Mouse (Mus musculus): ENCODE results near the gene Hoxa2. TPM values are rescaled to one million over a fixed set of nuclear protein-coding genes. Genes with fewer than 3 reads are reported as not detected.

Hoxa2 gene
- total RNA-seq (2017), result not detected in 2 replicates

DNA sequence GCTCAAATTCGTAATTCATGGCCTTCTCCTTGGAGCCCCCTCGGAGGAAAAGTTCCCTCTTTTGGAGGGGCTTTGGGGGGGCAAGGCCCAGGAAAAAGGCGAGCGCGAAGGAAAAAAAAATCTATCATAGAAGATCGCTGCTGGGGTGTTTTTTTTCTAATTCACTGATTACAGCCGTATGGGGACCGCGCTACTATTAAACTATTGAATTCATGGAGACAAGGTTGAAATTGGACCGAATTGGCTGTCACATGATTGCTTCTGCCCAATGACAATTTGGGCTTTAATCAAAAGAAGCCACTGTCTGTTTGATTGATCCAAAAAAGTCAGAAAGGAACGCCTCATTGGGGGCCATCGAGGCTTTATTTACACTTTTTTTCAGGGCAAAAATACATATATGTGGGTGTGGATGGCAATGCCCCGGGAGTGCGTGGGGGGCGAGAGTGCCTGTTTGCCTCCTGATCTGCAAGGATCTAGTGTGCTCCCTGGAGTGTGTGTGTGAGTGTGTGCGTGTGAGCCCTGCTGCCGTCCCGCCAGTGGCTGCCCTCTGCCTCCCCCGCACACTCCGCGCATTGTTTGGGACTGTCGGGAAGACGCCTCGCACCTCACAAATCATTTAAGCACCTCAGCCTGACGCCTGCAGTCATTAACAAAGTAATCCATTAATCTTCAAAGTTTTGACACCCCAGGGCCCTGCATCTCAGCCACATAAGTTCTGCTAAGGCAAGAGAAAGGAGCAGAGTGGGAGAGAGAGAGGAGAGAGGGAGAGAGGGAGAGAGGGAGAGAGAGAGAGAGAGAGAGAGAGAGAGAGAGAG is at the start of gene Hoxa2:
TSS of gene Hoxa2 (minus strand) at position 206 of the 815 bp plus-strand sequence.
- ATAC-seq (ENCODE audit: extremely low read depth, insufficient number of reproducible peaks, low FRiP score, poor library complexity, severe bottlenecking), result no peak

- ATAC-seq (ENCODE audit: extremely low read depth, insufficient number of reproducible peaks, low FRiP score, poor library complexity, severe bottlenecking), result no peak
These were observed 49.6 kb upstream of the Hoxa2 start for GRCm38 (mm10) chr6:52214271-52214670.

- ATAC-seq (ENCODE audit: extremely low read depth, insufficient number of reproducible peaks, low FRiP score, poor library complexity, severe bottlenecking), result no peak
These were observed 48.7 kb upstream of the Hoxa2 start, which contains the start of the genes Hoxa3 and Gm28308 for GRCm38 (mm10) chr6:52213119-52213986. Gene Hoxa3, minus strand, starts transcription at chr6:52213336. Gene Gm28308, minus strand, starts transcription at chr6:52213339.

GRCm38 (mm10) chr6:52212556-52213118 is 48.0 kb upstream of the Hoxa2 start:
- ATAC-seq (ENCODE audit: extremely low read depth, insufficient number of reproducible peaks, low FRiP score, poor library complexity, severe bottlenecking), result no peak

DNA sequence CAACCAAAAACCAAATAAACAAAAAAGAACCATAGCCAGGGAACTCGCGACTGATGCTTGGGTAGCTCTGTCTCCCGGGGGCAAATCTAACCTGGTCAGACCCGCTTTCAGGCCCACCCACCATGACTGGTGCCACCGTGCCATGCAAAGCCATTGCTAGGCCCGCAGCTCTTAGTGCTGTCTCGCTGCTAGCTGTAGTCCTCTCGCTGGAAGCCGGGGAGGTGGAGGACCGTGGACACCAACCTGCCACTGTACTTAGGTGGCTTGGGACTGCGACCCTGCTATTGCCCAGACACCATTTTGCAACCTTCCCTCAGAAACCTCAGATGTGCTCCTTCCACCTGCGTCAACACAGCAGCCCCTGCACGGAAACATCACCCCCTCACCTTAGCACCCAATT is 47.3 kb upstream of the Hoxa2 start:
- no peak for ATAC-seq (ENCODE audit: extremely low read depth, insufficient number of reproducible peaks, low FRiP score, poor library complexity, severe bottlenecking)

DNA sequence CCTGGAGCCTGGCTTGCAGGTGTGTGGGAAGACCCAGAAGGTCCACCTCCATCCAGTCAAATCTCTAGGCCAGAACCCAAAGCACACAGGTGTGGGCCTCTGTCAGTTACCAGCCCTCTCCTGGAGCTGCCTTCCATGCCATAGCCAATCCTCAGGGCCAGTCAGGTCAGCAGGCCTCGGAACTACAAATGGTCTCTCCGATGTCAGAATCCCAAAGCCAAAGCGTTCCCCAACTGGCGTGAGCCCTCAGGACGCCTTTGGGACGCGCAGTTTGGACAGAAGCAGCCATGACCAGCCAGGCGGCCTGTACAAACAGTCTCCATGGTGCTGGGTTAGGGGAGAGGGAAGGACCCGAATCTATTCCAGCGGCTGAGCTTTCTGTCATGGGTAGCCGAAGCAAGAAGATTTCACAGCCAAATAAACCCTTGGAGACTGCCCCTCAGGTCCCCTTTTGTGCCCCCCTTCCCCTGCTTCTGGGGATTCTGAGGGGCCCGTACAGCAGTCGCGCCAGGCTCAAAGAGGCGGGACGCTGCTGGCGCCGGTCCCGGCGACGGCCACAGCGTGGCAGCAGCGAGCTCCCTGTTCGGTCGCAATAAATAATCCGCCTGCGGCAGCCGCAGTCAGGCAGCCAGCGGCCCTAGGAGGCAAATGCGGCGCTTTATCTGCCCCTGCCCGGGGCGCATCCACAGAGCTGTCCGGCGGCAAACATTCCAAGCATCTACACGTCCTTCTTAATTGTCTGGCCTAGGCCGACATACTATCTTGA is 46.7 kb upstream of the Hoxa2 start:
- peak; percentile 59 for ATAC-seq (ENCODE audit: extremely low read depth, insufficient number of reproducible peaks, low FRiP score, poor library complexity, severe bottlenecking)

GRCm38 (mm10) chr6:52209685-52210046 is 45.0 kb upstream of the Hoxa2 start:
- ATAC-seq (ENCODE audit: extremely low read depth, insufficient number of reproducible peaks, low FRiP score, poor library complexity, severe bottlenecking), result no peak

DNA sequence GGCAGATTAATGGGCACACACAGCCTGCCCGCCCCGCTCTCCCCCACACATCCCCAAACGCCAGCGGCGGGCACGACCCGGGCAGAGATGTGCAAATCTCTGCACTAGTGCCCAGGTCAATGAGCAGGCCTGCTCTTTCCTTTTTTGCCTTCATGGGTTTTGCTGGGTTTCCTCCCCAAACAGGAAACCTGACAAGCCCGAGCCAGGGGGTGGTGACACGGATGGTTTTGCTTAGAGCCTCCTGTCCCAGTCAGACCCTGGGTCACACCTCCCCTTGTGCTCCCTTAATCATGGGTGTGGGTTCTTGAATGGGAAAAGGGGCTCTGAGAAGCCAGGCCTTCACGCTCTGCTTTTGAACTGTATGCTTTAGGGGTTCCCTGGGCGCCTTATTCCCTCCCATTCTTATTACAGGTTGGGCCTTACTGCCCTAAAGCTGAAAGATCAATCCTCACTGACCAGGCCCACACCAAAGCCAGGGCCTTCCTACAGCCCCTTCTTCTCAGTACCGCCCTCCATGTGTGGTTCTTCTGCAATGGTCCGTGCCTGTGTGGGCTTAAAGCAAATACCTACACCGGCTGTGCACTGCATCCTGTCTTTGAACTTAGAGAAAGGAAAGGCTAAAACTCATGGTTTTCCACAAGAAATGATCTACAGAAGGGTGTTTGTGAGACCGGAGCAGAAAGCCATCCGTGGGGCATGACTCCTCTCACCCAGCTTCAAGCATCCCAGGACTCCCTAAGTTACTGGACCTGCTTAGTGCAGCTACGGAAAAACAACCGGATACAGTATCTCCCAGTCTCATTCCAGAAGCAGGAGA is 44.4 kb upstream of the Hoxa2 start:
- ATAC-seq (ENCODE audit: extremely low read depth, insufficient number of reproducible peaks, low FRiP score, poor library complexity, severe bottlenecking), result no peak

GRCm38 (mm10) chr6:52208072-52208867 is 43.6 kb upstream of the Hoxa2 start, which contains the start of gene Hoxa6:
Gene Hoxa6, minus strand, starts transcription at chr6:52208722.
- no peak for ATAC-seq (ENCODE audit: extremely low read depth, insufficient number of reproducible peaks, low FRiP score, poor library complexity, severe bottlenecking)

GRCm38 (mm10) chr6:52207684-52207976 is 43.0 kb upstream of the Hoxa2 start:
- no peak for ATAC-seq (ENCODE audit: extremely low read depth, insufficient number of reproducible peaks, low FRiP score, poor library complexity, severe bottlenecking)

GRCm38 (mm10) chr6:52206882-52207683 is 42.5 kb upstream of the Hoxa2 start:
- no peak for ATAC-seq (ENCODE audit: extremely low read depth, insufficient number of reproducible peaks, low FRiP score, poor library complexity, severe bottlenecking)

DNA sequence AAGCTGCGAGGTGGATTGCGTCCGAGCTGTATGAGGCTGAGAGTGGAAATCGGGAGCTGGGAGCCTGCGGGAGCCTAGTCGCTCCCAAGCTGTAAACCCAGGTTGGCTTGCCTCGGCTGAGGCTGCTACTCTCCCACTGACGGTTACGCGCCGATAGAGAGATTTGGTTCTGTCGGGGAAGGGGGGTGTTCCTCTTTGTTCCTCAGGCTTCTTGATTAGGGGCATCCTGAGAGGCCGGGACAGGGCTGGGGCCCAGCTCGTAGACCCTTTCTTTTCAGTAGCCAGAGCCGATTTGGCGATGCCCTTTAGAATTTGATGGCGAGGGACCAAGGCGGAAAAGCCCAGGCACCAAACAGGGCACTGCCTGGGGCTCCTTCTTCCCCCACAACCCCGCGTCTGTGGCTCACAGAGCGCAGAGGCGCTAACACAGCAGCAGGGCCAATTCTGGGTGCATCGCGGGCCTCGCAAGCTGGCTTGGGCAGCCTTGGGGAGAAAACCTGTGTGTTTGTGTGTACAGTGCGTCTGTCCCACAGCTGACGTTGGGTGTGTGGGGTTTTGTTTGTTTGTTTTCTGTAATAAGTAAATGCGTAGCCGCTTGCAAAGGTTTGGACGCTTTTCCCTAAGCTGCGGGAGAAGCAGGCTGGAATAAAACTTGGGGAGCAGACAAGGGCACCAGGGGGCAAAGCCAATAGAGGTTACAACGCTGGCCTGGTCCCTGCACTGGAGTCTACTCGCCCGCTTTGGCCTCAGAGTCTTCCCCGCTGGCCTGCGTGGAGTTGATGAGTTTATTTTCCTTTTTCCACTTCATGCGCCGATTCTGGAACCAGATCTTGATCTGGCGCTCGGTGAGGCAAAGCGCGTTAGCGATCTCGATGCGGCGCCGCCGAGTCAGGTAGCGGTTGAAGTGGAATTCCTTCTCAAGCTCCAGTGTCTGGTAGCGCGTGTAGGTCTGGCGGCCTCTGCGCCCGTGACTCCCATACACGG is 41.3 kb upstream of the Hoxa2 start:
- ATAC-seq (ENCODE audit: extremely low read depth, insufficient number of reproducible peaks, low FRiP score, poor library complexity, severe bottlenecking), result no peak

GRCm38 (mm10) chr6:52205221-52205620 is 40.6 kb upstream of the Hoxa2 start:
- no peak for ATAC-seq (ENCODE audit: extremely low read depth, insufficient number of reproducible peaks, low FRiP score, poor library complexity, severe bottlenecking)

- ATAC-seq (ENCODE audit: extremely low read depth, insufficient number of reproducible peaks, low FRiP score, poor library complexity, severe bottlenecking), result no peak
These were observed 39.6 kb upstream of the Hoxa2 start, which contains the start of gene Hoxa5 for GRCm38 (mm10) chr6:52204050-52204752. Gene Hoxa5, minus strand, starts transcription at chr6:52204587.
